Mouse (Mus musculus) midbrain, embryonic 14.5 days (tissue): Measurements from ENCODE around the gene Erich4. TPM values are rescaled to one million over a fixed set of nuclear protein-coding genes. Genes with fewer than 3 reads are reported as not detected.

ENCODE experiments used
- ATAC-seq: fragments of 200-750 bp; cut with Nextera tagmentation; 2 replicates; pipeline ENCODE4 v1.8.0; 2017; ENCODE audit warnings: moderate number of reproducible peaks, moderate library complexity; ENCODE audit not compliant: low FRiP score, low TSS enrichment
- DNase-seq: peaks from one replicate; pipeline ENCODE4 v3.0.0-alpha.2; 2015
- H3K27ac ChIP-seq: fragments of 300-500 bp; sonication (generic); replicated peaks from 2 replicates; pipeline ENCODE4 v1.5.1; 2014; ENCODE audit warnings: mild to moderate bottlenecking, low read depth, low read length, moderate library complexity
- H3K27me3 ChIP-seq: fragments of 300-500 bp; sonication (generic); 2 replicates; pipeline ENCODE4 v1.6.1; 2014; ENCODE audit warnings: low read length, control low read depth, mixed read lengths; ENCODE audit not compliant: control insufficient read depth, insufficient read depth
- H3K36me3 ChIP-seq: fragments of 300-500 bp; sonication (generic); 2 replicates; pipeline ENCODE4 v1.6.1; 2014; ENCODE audit warnings: low read length, control low read depth; ENCODE audit not compliant: control insufficient read depth, insufficient read depth
- H3K4me1 ChIP-seq: fragments of 300-500 bp; sonication (generic); 2 replicates; pipeline ENCODE4 v1.6.1; 2014; ENCODE audit warnings: mild to moderate bottlenecking, antibody characterized with exemption, low read length, control low read depth; ENCODE audit not compliant: control insufficient read depth, insufficient read depth
- H3K4me2 ChIP-seq: fragments of 300-500 bp; sonication (generic); 2 replicates; pipeline ENCODE4 v1.6.1; 2014; ENCODE audit warnings: mild to moderate bottlenecking, low read length, moderate library complexity
- H3K4me3 ChIP-seq: fragments of 300-500 bp; sonication (generic); replicated peaks from 2 replicates; pipeline ENCODE4 v1.5.1; 2014; ENCODE audit warnings: low read depth, low read length
- H3K9ac ChIP-seq: fragments of 300-500 bp; sonication (generic); replicated peaks from 2 replicates; pipeline ENCODE4 v1.6.1; 2014; ENCODE audit warnings: mild to moderate bottlenecking, low read length, moderate library complexity
- H3K9me3 ChIP-seq: fragments of 300-500 bp; sonication (generic); 2 replicates; pipeline ENCODE4 v1.6.1; 2016; ENCODE audit warnings: low read length, control low read depth, mixed read lengths; ENCODE audit not compliant: control insufficient read depth
- WGBS: fragments of 180-500 bp; shearing (Covaris S2); extraction: QIAGEN DNeasy Blood & Tissue Kit; methylation state at CpG from one replicate; pipeline ENCODE4 v1.1.7; 2014; 5-methylcytosine and 5-hydroxymethylcytosine counted together
- polyA plus RNA-seq: library from polyadenylated mRNA; unstranded; fragments of >200 nt; fragmentation: Nextera tagmentation; extraction: Ambion mirVana; gene quantifications from 2 replicates; pipeline ENCODE4 v1.2.1, GENCODE M21; 2014

Erich4 gene
- polyA plus RNA-seq, result not detected in 2 replicates

- Histone ChIP-seq H3K36me3 (no peaks in the 10 kb centered on the region), H3K9ac (no peak within 1 kb of the TSS), H3K27me3 (0 out of 2 replicates have a peak, but pooled peaks cover 6% of the 10 kb centered on the region), H3K27ac (no peak within 1 kb of the TSS), H3K4me1 (peaks cover 5% of the 10 kb centered on the region; the same call in 1 of the 2 replicates), H3K9me3 (no peaks in the 10 kb centered on the region), H3K4me3 (no peak within 1 kb of the TSS), H3K4me2 (no peak within 1 kb of the TSS)
- DNase-seq (no peak), ATAC-seq (no peak)
- 89% methylated on average over 5 of the region's 5 CpGs for WGBS
Measured at GRCm38 (mm10) chr7:25615706-25616011, at the start of gene Erich4. Gene Erich4 (minus strand): TSS chr7:25615892.

- peak within 1 kb of the TSS; percentile 54 for H3K4me3 ChIP-seq
- ATAC-seq (peak; percentile 99), DNase-seq (peak; percentile 100)
- H3K9ac ChIP-seq, result peak within 1 kb of the TSS; percentile 54
- H3K27ac ChIP-seq, result peak within 1 kb of the TSS; percentile 50
- H3K4me2 ChIP-seq, result peak within 1 kb of the TSS; percentile 74
- WGBS, result under 1% methylated on average over 50 of the region's 50 CpGs
- H3K36me3 ChIP-seq, result peaks cover 10% of the 10 kb centered on the region; the same call in 1 of the 2 replicates
- H3K4me1 ChIP-seq, result peaks cover 18% of the 10 kb centered on the region
- H3K27me3 ChIP-seq, result no peaks in the 10 kb centered on the region
- no peaks in the 10 kb centered on the region for H3K9me3 ChIP-seq
Measured at GRCm38 (mm10) chr7:25658657-25659472, 43.2 kb upstream of the Erich4 start, which contains the start of the genes Bckdha and Exosc5. Gene Bckdha (minus strand): TSS chr7:25658981. Gene Exosc5 (plus strand): TSS chr7:25659164.

- Histone ChIP-seq H3K27ac (no peak overlapping the region), H3K4me2 (peak overlapping the region; percentile 74), H3K9ac (peak overlapping the region; percentile 54), H3K27me3 (no peaks in the 10 kb centered on the region), H3K4me3 (peak overlapping the region; percentile 54), H3K36me3 (peaks cover 5% of the 10 kb centered on the region; the same call in 1 of the 2 replicates), H3K9me3 (no peaks in the 10 kb centered on the region), H3K4me1 (peaks cover 18% of the 10 kb centered on the region)
- WGBS, result 46% methylated on average over 10 of the region's 10 CpGs
- ATAC-seq, result no peak
- DNase-seq, result no peak
Measured at GRCm38 (mm10) chr7:25657785-25658184, 42.1 kb upstream of the Erich4 start.

- H3K9ac ChIP-seq, result no peak overlapping the region; the same call in 1 of the 2 replicates
- DNase-seq, result no peak
- H3K9me3 ChIP-seq, result no peaks in the 10 kb centered on the region
- no peak for ATAC-seq
- peaks cover 18% of the 10 kb centered on the region for H3K4me1 ChIP-seq
- no peaks in the 10 kb centered on the region for H3K27me3 ChIP-seq
- 82% methylated on average over 11 of the region's 11 CpGs for WGBS
- H3K36me3 ChIP-seq, result 0 out of 2 replicates have a peak, but pooled peaks cover 4% of the 10 kb centered on the region
- no peak overlapping the region for H3K27ac ChIP-seq
- no peak overlapping the region for H3K4me2 ChIP-seq
- H3K4me3 ChIP-seq, result no peak overlapping the region
Measured at GRCm38 (mm10) chr7:25655601-25656428, 40.1 kb upstream of the Erich4 start.

GRCm38 (mm10) chr7:25652244-25652759, 36.6 kb upstream of the Erich4 start:
- Histone ChIP-seq H3K4me2 (no peak overlapping the region), H3K9me3 (no peaks in the 10 kb centered on the region), H3K4me1 (peaks cover 5% of the 10 kb centered on the region), H3K36me3 (0 out of 2 replicates have a peak, but pooled peaks cover 4% of the 10 kb centered on the region), H3K27me3 (no peaks in the 10 kb centered on the region), H3K27ac (no peak overlapping the region), H3K4me3 (no peak overlapping the region), H3K9ac (no peak overlapping the region)
- DNase-seq (no peak), ATAC-seq (no peak)
- WGBS, result 94% methylated on average over 12 of the region's 12 CpGs

GRCm38 (mm10) chr7:25651281-25651680, 35.6 kb upstream of the Erich4 start:
- H3K36me3 ChIP-seq, result 0 out of 2 replicates have a peak, but pooled peaks cover 4% of the 10 kb centered on the region

GRCm38 (mm10) chr7:25649839-25650238, 34.1 kb upstream of the Erich4 start:
- ATAC-seq (no peak), DNase-seq (no peak)
- Histone ChIP-seq H3K27ac (no peak overlapping the region), H3K4me2 (no peak overlapping the region), H3K4me3 (no peak overlapping the region), H3K9ac (no peak overlapping the region), H3K4me1 (no peaks in the 10 kb centered on the region), H3K9me3 (no peaks in the 10 kb centered on the region), H3K27me3 (no peaks in the 10 kb centered on the region), H3K36me3 (0 out of 2 replicates have a peak, but pooled peaks cover 8% of the 10 kb centered on the region)
- 82% methylated on average over 5 of the region's 5 CpGs for WGBS

More at GRCm38 (mm10) chr7:25651281-25651680, 35.6 kb upstream of the Erich4 start:
- no peaks in the 10 kb centered on the region for H3K27me3 ChIP-seq
- H3K4me3 ChIP-seq, result no peak overlapping the region
- no peak for DNase-seq
- ATAC-seq, result no peak
- no peak overlapping the region for H3K27ac ChIP-seq
- H3K4me2 ChIP-seq, result no peak overlapping the region
- 93% methylated on average over 8 of the region's 8 CpGs for WGBS
- H3K9ac ChIP-seq, result no peak overlapping the region
- H3K9me3 ChIP-seq, result no peaks in the 10 kb centered on the region
- 0 out of 2 replicates have a peak, but pooled peaks cover under 1% of the 10 kb centered on the region for H3K4me1 ChIP-seq

GRCm38 (mm10) chr7:25647574-25648123, 32.0 kb upstream of the Erich4 start:
- no peak overlapping the region for H3K4me2 ChIP-seq
- no peak overlapping the region for H3K9ac ChIP-seq
- no peak overlapping the region for H3K27ac ChIP-seq
- H3K9me3 ChIP-seq, result no peaks in the 10 kb centered on the region
- WGBS, result 54% methylated on average over 5 of the region's 5 CpGs
- H3K4me1 ChIP-seq, result no peaks in the 10 kb centered on the region
- ATAC-seq (no peak), DNase-seq (no peak)
- no peaks in the 10 kb centered on the region for H3K27me3 ChIP-seq
- H3K4me3 ChIP-seq, result no peak overlapping the region
- 0 out of 2 replicates have a peak, but pooled peaks cover 8% of the 10 kb centered on the region for H3K36me3 ChIP-seq
